Mouse (Mus musculus) CH12.LX (cell line): Measurements from ENCODE around the gene Nadsyn1. TPM values are rescaled to one million over a fixed set of nuclear protein-coding genes. Genes with fewer than 3 reads are reported as not detected.

ENCODE experiments used
- DNase-seq: peaks from one replicate; pipeline ENCODE4 v3.0.0-alpha.2; 2013; ENCODE audit errors: extremely low read depth
- H3K27ac ChIP-seq: 2 replicates; pipeline ENCODE4 v1.5.1; 2012; ENCODE audit warnings: low read depth, mild to moderate bottlenecking, control low read depth, moderate library complexity; ENCODE audit not compliant: insufficient read depth
- H3K27me3 ChIP-seq: replicated peaks from 2 replicates; pipeline ENCODE3; 2012; ENCODE audit warnings: inconsistent platforms
- H3K36me3 ChIP-seq, 2 experiments: replicated peaks in 1 of 2; 2 replicates each; pipeline versions ENCODE3 to v1.6.1; 2012; ENCODE audit warnings: inconsistent platforms in 1 of 2, low read length in 1 of 2, mild to moderate bottlenecking in 1 of 2, mixed read lengths in 1 of 2, moderate library complexity in 1 of 2; ENCODE audit not compliant: control insufficient read depth in 1 of 2, insufficient read depth in 1 of 2
- H3K4me1 ChIP-seq, 2 experiments: 2 replicates each; pipeline ENCODE4 v1.6.1; 2012; ENCODE audit warnings: inconsistent platforms in 1 of 2, moderate library complexity in 1 of 2; ENCODE audit not compliant: insufficient read depth in 2 of 2, control insufficient read depth in 1 of 2
- H3K4me2 ChIP-seq: 2 replicates; pipeline ENCODE4 v1.6.1; 2012; ENCODE audit warnings: low read depth, mild to moderate bottlenecking, control low read depth; ENCODE audit not compliant: poor library complexity, insufficient read depth, severe bottlenecking
- H3K4me3 ChIP-seq, 3 experiments: fragments of 150-350 bp in 1 of 3; sonication (generic) in 1 of 3; replicated peaks in 1 of 3; 2 replicates each; pipeline versions ENCODE3 to v1.5.1; 2011 to 2012; ENCODE audit warnings: low read depth in 2 of 3, low read length in 2 of 3, mild to moderate bottlenecking in 2 of 3, moderate library complexity in 2 of 3, control low read depth in 1 of 3, improper control_type of control experiment in 1 of 3, inconsistent platforms in 1 of 3, mixed read lengths in 1 of 3; ENCODE audit not compliant: poor library complexity in 1 of 3
- H3K79me2 ChIP-seq: replicated peaks from 2 replicates; pipeline ENCODE4 v1.6.1; 2012; ENCODE audit warnings: mild to moderate bottlenecking, moderate library complexity; ENCODE audit not compliant: control insufficient read depth, poor library complexity, insufficient read depth, severe bottlenecking; ENCODE audit errors: extremely low read depth
- H3K9ac ChIP-seq: 2 replicates; pipeline ENCODE4 v1.6.1; 2012; ENCODE audit warnings: low read depth, mild to moderate bottlenecking, control low read depth, moderate library complexity; ENCODE audit not compliant: insufficient read depth
- H3K9me3 ChIP-seq: replicated peaks from 2 replicates; pipeline ENCODE3; 2012; ENCODE audit warnings: low read length, inconsistent platforms, mixed read lengths
- ELF1 ChIP-seq: IDR thresholded peaks from 2 replicates; pipeline ENCODE4 v1.6.1; 2014; ENCODE audit warnings: low read depth, mild to moderate bottlenecking, inconsistent platforms, low read length, improper control_type of control experiment
- ETS1 ChIP-seq: conservative IDR thresholded peaks from 2 replicates; pipeline ENCODE4 v1.6.1; 2012; ENCODE audit warnings: low read depth, mild to moderate bottlenecking, inconsistent platforms, low read length, improper control_type of control experiment, moderate library complexity
- HCFC1 ChIP-seq: IDR thresholded peaks from 2 replicates; pipeline ENCODE4 v1.6.1; 2012; ENCODE audit warnings: low read depth, mild to moderate bottlenecking, inconsistent platforms, low read length, improper control_type of control experiment
- IRF4 ChIP-seq: IDR thresholded peaks from 2 replicates; pipeline ENCODE4 v1.6.1; 2014; ENCODE audit warnings: low read depth, mild to moderate bottlenecking, inconsistent platforms, low read length, improper control_type of control experiment
- JUND ChIP-seq: conservative IDR thresholded peaks from 2 replicates; pipeline ENCODE4 v1.6.1; 2011; ENCODE audit warnings: low read depth, low read length, improper control_type of control experiment
- MAX ChIP-seq: IDR thresholded peaks from 2 replicates; pipeline ENCODE4 v1.6.1; 2011; ENCODE audit warnings: low read length, improper control_type of control experiment
- MAZ ChIP-seq: IDR thresholded peaks from 2 replicates; pipeline ENCODE4 v1.6.1; 2012; ENCODE audit warnings: low read depth, mild to moderate bottlenecking, inconsistent platforms, low read length, improper control_type of control experiment, moderate library complexity
- NELFE ChIP-seq: IDR thresholded peaks from 2 replicates; pipeline ENCODE4 v1.6.1; 2011; ENCODE audit warnings: low read depth, low read length, improper control_type of control experiment
- POLR2A ChIP-seq: IDR thresholded peaks from 2 replicates; pipeline ENCODE4 v1.6.1; 2011; ENCODE audit warnings: low read depth, mild to moderate bottlenecking, improper control_type of control experiment, low read length
- RAD21 ChIP-seq: IDR thresholded peaks from 2 replicates; pipeline ENCODE4 v1.6.1; 2011; ENCODE audit warnings: low read depth, mild to moderate bottlenecking, low read length, improper control_type of control experiment, moderate library complexity
- TBP ChIP-seq: conservative IDR thresholded peaks from 2 replicates; pipeline ENCODE4 v1.6.1; 2011; ENCODE audit warnings: low read depth, low read length, improper control_type of control experiment
- USF1 ChIP-seq: IDR thresholded peaks from 2 replicates; pipeline ENCODE4 v1.6.1; 2014; ENCODE audit warnings: low read depth, mild to moderate bottlenecking, inconsistent platforms, low read length, improper control_type of control experiment
- ZKSCAN1 ChIP-seq: IDR thresholded peaks from 2 replicates; pipeline ENCODE4 v1.6.1; 2012; ENCODE audit warnings: low read depth, inconsistent platforms, low read length, improper control_type of control experiment, borderline replicate concordance
- ZMIZ1 ChIP-seq: IDR thresholded peaks from 2 replicates; pipeline ENCODE4 v1.6.1; 2012; ENCODE audit warnings: low read depth, mild to moderate bottlenecking, inconsistent platforms, low read length, improper control_type of control experiment
- dilution Hi-C: fragments of 300-500 bp; cut with MboI; formaldehyde crosslinking; loops from 2 replicates; pipeline ENCODE4 v1.14.3; 2020; ENCODE audit warnings: low sequenced_read_pairs; ENCODE audit not compliant: extremely low pct_unique_long_range_greater_than_20kb, extremely low pct_ligation_motif_present
- in situ Hi-C: fragments of 300-500 bp; cut with MboI; formaldehyde crosslinking; loops from 3 replicates; pipeline ENCODE4 v1.14.3; 2019; ENCODE audit warnings: low sequenced_read_pairs, low pct_ligation_motif_present, low pct_unique_long_range_greater_than_20kb, mixed read lengths
- polyA plus RNA-seq: library from polyadenylated mRNA; unstranded; fragments of >175 nt; gene quantifications from 2 replicates; pipeline ENCODE4 v1.2.1, GENCODE M21; 2012; ENCODE audit warnings: low read depth; ENCODE audit not compliant: insufficient read length
- total RNA-seq, 2 experiments: library from RNA; depleted of rRNA; stranded (reverse); fragments of 300-350 nt in 1 of 2; fragments of >200 nt in 1 of 2; gene quantifications; 2 replicates each; pipeline ENCODE4 v1.2.3; 2012 to 2014

Nadsyn1 gene
- total and polyA plus RNA-seq, 3 experiments = 5.4 to 11.7 (median 8.6) TPM

DNA sequence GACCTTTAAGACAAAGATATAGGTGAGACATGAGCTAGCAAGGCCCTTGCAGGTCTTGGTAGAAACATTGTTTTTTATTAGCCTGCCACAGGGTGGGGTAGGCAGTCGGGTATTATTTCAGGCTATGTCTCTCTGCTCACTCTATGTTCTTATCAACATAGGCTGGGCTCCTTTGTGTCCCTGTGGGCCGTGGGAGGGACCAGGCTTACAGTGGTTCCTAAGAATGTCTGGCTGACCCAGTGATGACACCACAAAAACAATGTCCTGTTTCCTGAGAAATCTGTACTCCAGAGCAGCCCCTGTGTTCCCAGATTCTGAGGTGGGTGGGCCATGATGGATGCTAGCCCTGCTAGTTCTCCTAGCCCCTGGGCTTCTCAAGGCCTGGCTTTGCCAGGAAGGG lies 45.3 kb downstream of the Nadsyn1 start:
- Histone ChIP-seq H3K4me2 (no peak overlapping the region), H3K79me2 (no peaks in the 10 kb centered on the region)
- dilution Hi-C loops = no loop called here

GRCm38 (mm10) chr7:143776137-143776536 lies 46.5 kb downstream of the Nadsyn1 start:
- Histone ChIP-seq H3K79me2 (no peaks in the 10 kb centered on the region), H3K36me3 (peaks cover 2 to 22% of the 10 kb centered on the region in 2 experiments), H3K27ac (no peak overlapping the region), H3K4me2 (no peak overlapping the region), H3K9me3 (peaks cover 4% of the 10 kb centered on the region), H3K27me3 (peaks cover 8% of the 10 kb centered on the region), H3K4me3 (no peak overlapping the region), H3K9ac (no peak overlapping the region), H3K4me1 (peaks cover 0 to 7% of the 10 kb centered on the region in 2 experiments; a peak in 2 of 4 replicates)
- no peak for DNase-seq
- in situ Hi-C loops (no loop called here), dilution Hi-C loops (no loop called here)
- TF ChIP-seq ZKSCAN1 (no peak), MAZ (no peak), HCFC1 (no peak), ELF1 (no peak), ZMIZ1 (no peak), USF1 (no peak)

More for the DNA sequence above, 45.3 kb downstream of the Nadsyn1 start:
- in situ Hi-C loops = no loop called here
- no peak for DNase-seq
- Histone ChIP-seq H3K4me3 (no peak overlapping the region), H3K9me3 (peaks cover under 1% of the 10 kb centered on the region), H3K4me1 (peaks cover 0 to 7% of the 10 kb centered on the region in 2 experiments; a peak in 2 of 4 replicates), H3K27ac (no peak overlapping the region), H3K9ac (no peak overlapping the region)
- TF ChIP-seq NELFE = no peak
- TF ChIP-seq, all 38 proteins: peak for 0
- Histone ChIP-seq H3K36me3 (peaks cover 4 to 28% of the 10 kb centered on the region in 2 experiments), H3K27me3 (peaks cover 3% of the 10 kb centered on the region)

DNA sequence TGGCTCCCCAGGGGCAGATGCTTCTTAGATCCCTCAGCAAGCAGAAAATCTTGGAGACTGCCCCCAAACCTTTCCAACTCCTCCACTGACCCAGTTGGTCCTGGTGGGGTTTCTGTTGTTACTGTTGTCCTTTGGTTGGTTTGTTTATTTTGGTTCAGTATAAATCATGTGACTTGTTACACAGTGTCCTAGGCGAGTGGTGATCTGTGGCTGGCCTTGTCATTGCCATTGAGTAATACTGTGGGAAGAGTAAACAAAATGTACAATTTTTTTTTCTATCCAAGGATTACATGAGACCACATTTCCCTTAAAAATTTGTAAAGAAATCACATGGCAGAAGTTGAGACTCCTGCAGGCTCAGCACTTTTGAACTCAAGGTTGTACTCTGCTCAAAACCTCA lies 53.2 kb downstream of the Nadsyn1 start:
- dilution Hi-C loops = no loop called here
- peaks cover 67% of the 10 kb centered on the region for H3K27me3 ChIP-seq

More for the DNA sequence above, 53.2 kb downstream of the Nadsyn1 start:
- no peaks in the 10 kb centered on the region for H3K36me3 ChIP-seq
- TF ChIP-seq ETS1 (no peak), TBP (no peak), POLR2A (no peak), JUND (no peak), HCFC1 (no peak), MAX (no peak), RAD21 (no peak), IRF4 (no peak)
- TF ChIP-seq, all 38 proteins: peak for 0
- no peak for DNase-seq
- H3K27ac ChIP-seq = no peak overlapping the region
- peaks cover 4% of the 10 kb centered on the region for H3K9me3 ChIP-seq
- H3K79me2 ChIP-seq = no peaks in the 10 kb centered on the region
- H3K4me2 ChIP-seq = no peak overlapping the region
- no peak overlapping the region for H3K4me3 ChIP-seq
- H3K9ac ChIP-seq = no peak overlapping the region
- H3K4me1 ChIP-seq = no peaks in the 10 kb centered on the region
- in situ Hi-C loops = no loop called here
